Mouse (Mus musculus) liver, embryonic 15.5 days (tissue): Measurements from ENCODE around the gene Tbxas1. TPM values are rescaled to one million over a fixed set of nuclear protein-coding genes. Genes with fewer than 3 reads are reported as not detected.

Experiments used
- ATAC-seq: fragments of 200-750 bp; cut with Nextera tagmentation; 2 replicates; pipeline ENCODE4 v1.8.0; 2017; ENCODE audit warnings: moderate number of reproducible peaks, mild to moderate bottlenecking, moderate library complexity; ENCODE audit not compliant: insufficient read depth
- H3K27ac ChIP-seq: fragments of 300-500 bp; sonication (generic); replicated peaks from 2 replicates; pipeline ENCODE4 v1.5.1; 2015; ENCODE audit warnings: mild to moderate bottlenecking, inconsistent platforms
- H3K27me3 ChIP-seq: fragments of 300-500 bp; sonication (generic); 2 replicates; pipeline ENCODE4 v1.6.1; 2015; ENCODE audit warnings: mild to moderate bottlenecking, inconsistent platforms
- H3K36me3 ChIP-seq: fragments of 300-500 bp; sonication (generic); replicated peaks from 2 replicates; pipeline ENCODE4 v1.6.1; 2015; ENCODE audit warnings: moderate library complexity, mild to moderate bottlenecking, inconsistent platforms
- H3K4me1 ChIP-seq: fragments of 300-500 bp; sonication (generic); replicated peaks from 2 replicates; pipeline ENCODE4 v1.6.1; 2015; ENCODE audit warnings: inconsistent platforms
- H3K4me2 ChIP-seq: fragments of 300-500 bp; sonication (generic); 2 replicates; pipeline ENCODE4 v1.6.1; 2015; ENCODE audit warnings: moderate library complexity, mild to moderate bottlenecking, inconsistent platforms
- H3K4me3 ChIP-seq: fragments of 300-500 bp; sonication (generic); replicated peaks from 2 replicates; pipeline ENCODE4 v1.5.1; 2015; ENCODE audit warnings: mild to moderate bottlenecking, inconsistent platforms
- H3K9ac ChIP-seq: fragments of 300-500 bp; sonication (generic); 2 replicates; pipeline ENCODE4 v1.6.1; 2015; ENCODE audit warnings: moderate library complexity, mild to moderate bottlenecking, inconsistent platforms
- H3K9me3 ChIP-seq: fragments of 300-500 bp; sonication (generic); replicated peaks from 2 replicates; pipeline ENCODE4 v1.6.1; 2016; ENCODE audit warnings: inconsistent platforms
- WGBS: fragments of 180-500 bp; shearing (Covaris S2); methylation state at CpG from one replicate; pipeline ENCODE4 v1.1.7; 2015; ENCODE audit warnings: mixed read lengths; ENCODE audit not compliant: insufficient replicate concordance; 5-methylcytosine and 5-hydroxymethylcytosine counted together
- polyA plus RNA-seq: library from polyadenylated mRNA; unstranded; fragments of >200 nt; fragmentation: Nextera tagmentation; extraction: Ambion mirVana; gene quantifications from 2 replicates; pipeline ENCODE4 v1.2.1, GENCODE M21; 2015

Gene Tbxas1
- polyA plus RNA-seq, 1 experiment from 2014 or later: 9.0 TPM

GRCm38 (mm10) chr6:39061180-39061579 lies 186.0 kb downstream of the Tbxas1 start:
- Histone ChIP-seq H3K36me3 (no peaks in the 10 kb centered on the region), H3K9me3 (no peaks in the 10 kb centered on the region), H3K27me3 (no peaks in the 10 kb centered on the region), H3K4me3 (no peak overlapping the region), H3K4me1 (peaks cover 25% of the 10 kb centered on the region), H3K27ac (peak overlapping the region; percentile 81; the same call in 1 of the 2 replicates), H3K4me2 (no peak overlapping the region), H3K9ac (no peak overlapping the region)
- no peak for ATAC-seq
- WGBS: 45% methylated on average over 4 of the region's 4 CpGs

DNA sequence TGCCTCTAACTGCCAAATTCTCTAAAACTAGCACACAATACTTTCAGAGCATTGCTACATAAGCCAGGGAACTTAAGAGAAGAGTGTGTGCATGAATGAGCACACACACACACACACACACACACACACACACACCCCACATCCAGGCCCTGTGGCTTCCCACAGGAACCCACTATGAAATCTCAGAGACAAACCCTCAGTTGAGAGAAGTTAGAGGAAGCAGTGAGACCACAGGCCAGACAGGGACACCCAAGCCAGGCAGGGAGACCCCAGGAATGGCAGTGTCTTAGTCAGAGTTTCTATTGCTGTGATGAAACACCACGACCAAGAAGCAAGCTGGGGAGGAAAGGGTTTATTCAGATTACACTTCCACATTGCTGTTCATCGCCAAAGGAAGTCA lies 188.3 kb downstream of the Tbxas1 start:
- 30% methylated on average over 2 of the region's 2 CpGs for WGBS
- H3K27me3 ChIP-seq: no peaks in the 10 kb centered on the region
- no peak for ATAC-seq

GRCm38 (mm10) chr6:39066935-39067578 lies 191.9 kb downstream of the Tbxas1 start:
- 39% methylated on average over 12 of the region's 12 CpGs for WGBS
- no peak overlapping the region for H3K9ac ChIP-seq
- ATAC-seq: no peak

More for the DNA sequence above, 188.3 kb downstream of the Tbxas1 start:
- no peak overlapping the region for H3K27ac ChIP-seq
- no peak overlapping the region for H3K4me3 ChIP-seq
- H3K4me1 ChIP-seq: peaks cover 26% of the 10 kb centered on the region
- no peak overlapping the region for H3K4me2 ChIP-seq
- no peaks in the 10 kb centered on the region for H3K36me3 ChIP-seq
- H3K9me3 ChIP-seq: no peaks in the 10 kb centered on the region
- no peak overlapping the region for H3K9ac ChIP-seq

DNA sequence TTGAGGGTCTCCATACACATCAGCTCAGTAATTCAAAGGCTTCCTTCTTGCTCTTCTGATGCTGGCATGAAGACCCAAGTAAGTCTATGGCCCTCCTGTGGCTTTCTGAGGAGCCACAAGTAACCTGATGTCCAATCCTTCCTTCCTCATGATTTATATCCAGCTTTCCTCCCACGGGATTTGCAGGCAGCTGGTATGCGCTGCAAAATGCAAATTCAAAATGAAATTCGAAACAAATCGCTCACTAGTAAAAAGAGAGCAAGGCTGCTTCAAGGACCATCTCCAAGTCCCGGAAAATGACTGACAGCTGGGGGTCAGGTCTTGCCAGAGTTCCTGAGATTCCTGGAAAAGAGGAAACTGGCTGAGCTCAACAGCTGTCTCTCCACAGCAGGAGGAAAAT lies 197.5 kb downstream of the Tbxas1 start:
- ATAC-seq: no peak
- H3K27ac ChIP-seq: no peak overlapping the region
- H3K4me1 ChIP-seq: no peaks in the 10 kb centered on the region
- H3K36me3 ChIP-seq: no peaks in the 10 kb centered on the region
- H3K9ac ChIP-seq: no peak overlapping the region
- no peaks in the 10 kb centered on the region for H3K9me3 ChIP-seq
- 66% methylated on average over 5 of the region's 5 CpGs for WGBS
- H3K4me2 ChIP-seq: no peak overlapping the region
- H3K27me3 ChIP-seq: no peaks in the 10 kb centered on the region
- H3K4me3 ChIP-seq: no peak overlapping the region

More at GRCm38 (mm10) chr6:39066935-39067578, 191.9 kb downstream of the Tbxas1 start:
- no peaks in the 10 kb centered on the region for H3K9me3 ChIP-seq
- no peaks in the 10 kb centered on the region for H3K27me3 ChIP-seq
- H3K4me3 ChIP-seq: no peak overlapping the region
- H3K36me3 ChIP-seq: no peaks in the 10 kb centered on the region
- H3K27ac ChIP-seq: no peak overlapping the region
- H3K4me2 ChIP-seq: no peak overlapping the region
- peaks cover 4% of the 10 kb centered on the region; the same call in 1 of the 2 replicates for H3K4me1 ChIP-seq

DNA sequence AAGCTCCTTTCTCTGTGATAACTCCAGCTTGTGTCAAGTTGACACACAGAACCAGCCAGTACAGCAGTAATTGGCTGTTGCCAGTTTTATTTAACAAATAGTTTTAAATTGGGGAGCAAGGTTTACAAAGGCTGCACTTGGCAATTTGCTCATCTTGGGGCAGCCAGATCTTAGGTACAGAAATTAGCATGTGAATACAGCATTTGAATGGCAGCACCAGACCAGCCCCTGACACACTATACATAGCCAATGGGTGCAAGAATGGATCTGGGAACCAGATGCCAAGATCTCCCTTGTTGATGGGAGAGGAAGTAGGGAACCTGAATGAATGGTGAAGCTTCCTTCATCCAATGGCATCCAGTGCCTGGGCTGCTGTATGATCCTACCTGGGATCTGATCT lies 199.0 kb downstream of the Tbxas1 start:
- H3K4me3 ChIP-seq: no peak overlapping the region
- ATAC-seq: no peak
- no peak overlapping the region for H3K27ac ChIP-seq
- no peak overlapping the region for H3K4me2 ChIP-seq
- no peaks in the 10 kb centered on the region for H3K9me3 ChIP-seq
- H3K27me3 ChIP-seq: no peaks in the 10 kb centered on the region
- H3K9ac ChIP-seq: no peak overlapping the region
- no peaks in the 10 kb centered on the region for H3K4me1 ChIP-seq
- H3K36me3 ChIP-seq: no peaks in the 10 kb centered on the region

DNA sequence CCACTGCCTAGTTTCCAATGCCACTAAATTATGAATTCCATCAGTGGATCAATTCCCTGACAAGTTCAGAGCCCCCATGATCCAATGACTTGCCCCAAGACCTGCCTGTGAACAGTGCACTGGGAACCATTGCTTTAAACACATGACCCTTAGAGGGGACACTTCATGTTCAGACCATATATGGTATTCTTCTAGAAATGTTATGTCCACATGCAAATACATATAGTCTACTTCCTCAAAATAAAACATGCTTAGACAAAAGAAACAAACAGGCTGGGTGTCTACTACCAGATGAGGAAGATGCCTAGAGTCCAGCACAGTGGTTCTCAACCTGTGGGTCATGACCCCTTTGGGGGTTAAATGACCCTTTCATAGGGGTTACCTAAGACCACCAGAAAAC lies 201.3 kb downstream of the Tbxas1 start:
- H3K27ac ChIP-seq: no peak overlapping the region
- no peak overlapping the region for H3K4me3 ChIP-seq
- no peak overlapping the region for H3K9ac ChIP-seq
- no peak for ATAC-seq
- H3K9me3 ChIP-seq: no peaks in the 10 kb centered on the region
- no peaks in the 10 kb centered on the region for H3K4me1 ChIP-seq
- H3K36me3 ChIP-seq: no peaks in the 10 kb centered on the region
- H3K27me3 ChIP-seq: no peaks in the 10 kb centered on the region
- H3K4me2 ChIP-seq: no peak overlapping the region

DNA sequence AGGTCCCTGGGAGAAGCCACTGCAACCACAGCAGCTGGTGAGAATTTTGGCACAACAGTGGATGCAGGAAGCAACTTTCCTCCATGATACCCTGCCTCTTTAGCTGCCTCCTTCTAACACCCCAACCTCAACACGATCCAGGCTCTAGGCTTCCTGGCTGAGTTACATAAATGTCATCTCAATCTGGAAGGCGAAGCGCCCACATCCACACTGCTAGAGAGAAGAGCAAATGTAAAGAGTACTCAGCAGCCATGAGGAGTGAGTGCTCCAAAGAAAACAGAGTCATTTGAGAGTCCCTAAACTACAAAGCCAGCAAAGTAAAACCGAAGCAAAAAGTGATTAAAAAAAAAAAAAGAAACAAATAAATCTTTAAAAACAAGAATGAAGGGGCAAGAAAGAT lies 229.4 kb downstream of the Tbxas1 start:
- Histone ChIP-seq H3K4me1 (no peaks in the 10 kb centered on the region), H3K4me3 (no peak overlapping the region), H3K4me2 (no peak overlapping the region), H3K9ac (no peak overlapping the region), H3K27ac (no peak overlapping the region), H3K27me3 (no peaks in the 10 kb centered on the region), H3K9me3 (no peaks in the 10 kb centered on the region), H3K36me3 (no peaks in the 10 kb centered on the region)
- WGBS: 58% methylated on average over 4 of the region's 4 CpGs
- ATAC-seq: no peak

DNA sequence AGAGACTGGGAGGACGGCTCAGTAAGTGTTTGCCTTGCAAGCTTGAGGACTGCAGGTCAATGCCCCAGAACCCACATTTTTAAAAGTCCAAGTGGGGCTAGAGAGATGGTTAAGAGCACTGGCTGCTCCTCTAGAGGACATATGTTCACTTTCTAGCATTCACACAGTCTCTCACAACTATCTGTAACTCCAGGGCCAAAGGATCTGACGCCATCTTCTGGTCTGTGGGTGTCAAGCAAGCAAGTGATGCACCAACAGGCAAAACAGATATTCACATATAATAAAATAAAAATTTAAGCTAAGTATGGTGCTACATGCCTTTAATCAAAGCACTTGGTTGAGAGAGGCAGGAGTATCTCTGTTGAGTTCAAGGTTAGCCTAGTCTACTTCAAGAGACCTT lies 231.6 kb downstream of the Tbxas1 start:
- Histone ChIP-seq H3K9ac (no peak overlapping the region), H3K27me3 (no peaks in the 10 kb centered on the region), H3K4me1 (no peaks in the 10 kb centered on the region), H3K4me2 (no peak overlapping the region), H3K36me3 (no peaks in the 10 kb centered on the region), H3K9me3 (no peaks in the 10 kb centered on the region), H3K4me3 (no peak overlapping the region), H3K27ac (no peak overlapping the region)
- no peak for ATAC-seq
- 51% methylated on average over 2 of the region's 2 CpGs for WGBS

- H3K27me3 ChIP-seq: peaks cover 33% of the 10 kb centered on the region
- H3K4me3 ChIP-seq: no peak overlapping the region
- no peaks in the 10 kb centered on the region for H3K36me3 ChIP-seq
- H3K4me2 ChIP-seq: no peak overlapping the region
- H3K9ac ChIP-seq: no peak overlapping the region
- no peak overlapping the region for H3K27ac ChIP-seq
- 61% methylated on average over 3 of the region's 3 CpGs for WGBS
- no peaks in the 10 kb centered on the region for H3K9me3 ChIP-seq
- H3K4me1 ChIP-seq: peaks cover 6% of the 10 kb centered on the region
- no peak for ATAC-seq
Measured at GRCm38 (mm10) chr6:39112701-39113100, 237.5 kb downstream of the Tbxas1 start.

DNA sequence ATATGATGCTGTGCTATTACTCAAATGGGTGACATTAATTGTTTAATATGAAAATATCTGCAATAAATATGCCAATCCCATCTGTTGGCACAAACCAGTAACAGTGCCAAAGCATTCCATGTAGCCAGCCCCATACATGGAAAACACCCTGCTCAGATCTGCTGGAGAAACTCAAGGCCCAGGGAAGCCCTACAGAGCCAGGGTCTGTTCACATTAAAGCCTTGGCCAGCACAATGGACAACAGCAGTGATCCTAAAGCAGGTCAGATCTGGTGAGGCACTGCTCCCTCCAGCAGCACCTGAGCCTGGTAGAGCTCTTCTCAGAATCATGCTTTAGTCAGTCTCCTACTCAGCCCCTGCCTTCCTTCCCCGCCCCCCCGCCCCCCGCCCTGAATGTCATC lies 237.9 kb downstream of the Tbxas1 start:
- no peak overlapping the region for H3K4me2 ChIP-seq
- ATAC-seq: no peak
- H3K27ac ChIP-seq: no peak overlapping the region

GRCm38 (mm10) chr6:39115438-39115837 lies 240.2 kb downstream of the Tbxas1 start:
- Histone ChIP-seq H3K4me2 (no peak overlapping the region), H3K4me1 (peaks cover 16% of the 10 kb centered on the region), H3K36me3 (no peaks in the 10 kb centered on the region), H3K27me3 (peaks cover 61% of the 10 kb centered on the region), H3K27ac (no peak overlapping the region), H3K9me3 (no peaks in the 10 kb centered on the region), H3K9ac (no peak overlapping the region), H3K4me3 (no peak overlapping the region)
- WGBS: 50% methylated on average over 1 of the region's 1 CpGs
- no peak for ATAC-seq

More for the DNA sequence above, 237.9 kb downstream of the Tbxas1 start:
- no peak overlapping the region for H3K9ac ChIP-seq
- no peak overlapping the region for H3K4me3 ChIP-seq
- H3K36me3 ChIP-seq: no peaks in the 10 kb centered on the region
- WGBS: 81% methylated on average over 3 of the region's 3 CpGs
- H3K27me3 ChIP-seq: peaks cover 38% of the 10 kb centered on the region
- no peaks in the 10 kb centered on the region for H3K9me3 ChIP-seq
- peaks cover 9% of the 10 kb centered on the region for H3K4me1 ChIP-seq
